Mouse (Mus musculus) adrenal gland (tissue): ENCODE data around the gene Sdhc.
"Not testable (repeated sequence)": the region's sequence is repeated elsewhere in the genome, so short reads cannot be mapped to it uniquely, and the experiment has no call there.

Source experiments
- intact Hi-C: fragments of 180-260 bp; cut with DNase I; formaldehyde crosslinking; loops from one replicate; pipeline ENCODE4 v1.15.1; 2025

Sdhc gene

DNA sequence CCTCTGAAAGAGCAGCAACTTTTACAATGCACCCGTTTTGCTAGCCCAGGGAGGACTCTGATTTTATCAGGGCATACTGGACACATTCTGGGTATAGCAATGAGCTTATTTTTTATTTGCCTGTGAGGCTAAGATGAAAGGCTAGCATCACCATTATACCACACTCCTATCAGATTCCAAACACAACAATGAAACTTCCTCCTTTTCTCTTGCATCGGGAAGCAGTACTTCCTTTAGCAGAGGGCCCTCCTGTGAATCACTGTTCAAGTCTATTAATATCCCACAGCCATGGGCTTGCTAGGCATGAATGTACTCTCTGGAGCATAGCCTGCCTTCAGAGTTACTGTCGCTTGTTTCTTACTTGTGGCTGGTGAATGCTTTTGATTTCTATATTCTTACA lies 20.7 kb upstream of the Sdhc start:
- intact Hi-C loops, result loop anchor here (5.0 kb wide), 1 partner anchor 36 kb away; no protein-coding TSS in a partner anchor

DNA sequence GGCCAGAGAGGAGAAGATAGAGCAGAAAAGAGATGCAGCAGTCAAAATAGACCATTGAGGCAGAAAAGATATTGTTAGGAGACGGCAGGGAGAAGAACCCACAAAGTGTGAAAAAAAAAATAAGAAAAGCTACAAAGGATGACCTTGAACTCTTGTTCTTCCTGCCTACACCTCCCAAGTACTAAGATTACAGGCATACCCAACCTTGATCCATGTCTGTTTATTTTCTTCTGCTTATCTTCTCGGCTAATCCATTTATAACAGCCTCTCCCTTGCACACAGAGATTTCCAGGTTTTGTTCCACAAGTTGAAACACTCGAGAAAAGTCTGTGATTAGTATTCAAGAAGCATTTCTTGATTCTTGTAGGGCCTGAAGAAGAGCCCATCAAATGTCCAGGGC lies 19.5 kb upstream of the Sdhc start:
- intact Hi-C loops, result loop anchor here (5.0 kb wide), 1 partner anchor 37 kb away; no protein-coding TSS in a partner anchor

- intact Hi-C loops, result no loop called here
These were observed 18.5 kb upstream of the Sdhc start for GRCm38 (mm10) chr1:171168906-171169305.

- intact Hi-C loops, result loop anchor here (2.0 kb wide), 1 partner anchor 55 kb away; no protein-coding TSS in a partner anchor
These were observed 15.4 kb upstream of the Sdhc start for GRCm38 (mm10) chr1:171165629-171166345.

DNA sequence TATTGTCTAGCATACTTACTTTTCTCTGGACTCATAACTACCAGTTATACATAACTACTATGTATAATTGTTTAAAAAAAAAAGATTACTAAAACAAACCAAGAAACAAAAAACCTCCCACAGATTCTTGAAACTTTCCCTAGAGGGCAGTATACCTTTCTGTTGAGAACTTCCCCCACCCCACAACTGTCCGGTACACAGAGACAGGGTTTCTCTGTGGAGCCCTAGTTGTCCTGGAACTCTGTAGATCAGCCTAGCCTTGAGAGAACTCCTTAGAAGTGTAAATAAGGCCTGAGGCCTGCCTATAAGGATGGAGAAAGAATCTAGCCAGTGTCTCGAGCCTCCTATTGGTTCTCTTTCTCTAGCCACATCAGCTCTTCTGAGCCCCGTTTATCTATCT lies 13.9 kb upstream of the Sdhc start:
- intact Hi-C loops, result loop anchor here (2.0 kb wide), 1 partner anchor 57 kb away; no protein-coding TSS in a partner anchor

DNA sequence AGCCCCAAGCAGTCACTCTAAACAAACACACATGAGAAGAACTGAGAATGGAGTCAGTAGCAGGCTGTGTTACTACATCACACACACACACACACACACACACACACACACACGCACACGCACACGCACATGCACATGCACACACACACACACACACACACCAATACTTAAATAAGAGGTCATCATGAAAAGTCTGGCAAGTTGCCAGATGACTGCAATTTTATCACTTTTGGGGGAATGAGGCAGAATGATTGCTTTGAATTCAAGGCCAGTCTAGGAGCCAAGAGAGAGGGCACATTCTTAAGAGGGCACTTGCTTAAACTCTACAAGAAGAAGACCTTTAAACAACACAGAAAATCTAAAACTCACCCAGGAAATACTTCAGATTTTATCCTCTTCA lies 12.1 kb upstream of the Sdhc start:
- intact Hi-C loops, result no loop called here

- intact Hi-C loops, result no loop called here
These were observed 9.1 kb upstream of the Sdhc start for GRCm38 (mm10) chr1:171159485-171159975.

GRCm38 (mm10) chr1:171157965-171158364 lies 7.6 kb upstream of the Sdhc start:
- intact Hi-C loops, result no loop called here

DNA sequence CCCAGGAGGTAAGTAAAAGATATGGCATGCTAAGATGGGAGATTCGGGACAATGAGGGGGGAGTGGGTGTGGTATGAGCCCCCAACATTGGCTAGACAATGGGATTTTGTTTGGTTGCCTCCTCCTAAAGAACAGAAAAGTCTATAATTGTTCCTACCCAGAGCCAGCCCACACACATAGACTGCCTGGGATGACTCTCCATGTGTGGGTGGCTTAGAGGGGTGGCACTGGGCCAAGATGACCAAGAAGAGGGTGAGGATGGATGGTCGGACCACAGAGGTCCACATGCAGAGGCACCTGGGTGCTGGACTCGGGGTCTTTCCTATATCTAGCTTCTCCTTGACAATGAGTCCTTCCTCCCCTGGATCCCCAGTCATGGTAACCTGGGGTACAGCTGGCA lies 6.2 kb upstream of the Sdhc start:
- intact Hi-C loops, result no loop called here

GRCm38 (mm10) chr1:171151966-171152365 lies 1.6 kb upstream of the Sdhc start:
- intact Hi-C loops, result no loop called here

DNA sequence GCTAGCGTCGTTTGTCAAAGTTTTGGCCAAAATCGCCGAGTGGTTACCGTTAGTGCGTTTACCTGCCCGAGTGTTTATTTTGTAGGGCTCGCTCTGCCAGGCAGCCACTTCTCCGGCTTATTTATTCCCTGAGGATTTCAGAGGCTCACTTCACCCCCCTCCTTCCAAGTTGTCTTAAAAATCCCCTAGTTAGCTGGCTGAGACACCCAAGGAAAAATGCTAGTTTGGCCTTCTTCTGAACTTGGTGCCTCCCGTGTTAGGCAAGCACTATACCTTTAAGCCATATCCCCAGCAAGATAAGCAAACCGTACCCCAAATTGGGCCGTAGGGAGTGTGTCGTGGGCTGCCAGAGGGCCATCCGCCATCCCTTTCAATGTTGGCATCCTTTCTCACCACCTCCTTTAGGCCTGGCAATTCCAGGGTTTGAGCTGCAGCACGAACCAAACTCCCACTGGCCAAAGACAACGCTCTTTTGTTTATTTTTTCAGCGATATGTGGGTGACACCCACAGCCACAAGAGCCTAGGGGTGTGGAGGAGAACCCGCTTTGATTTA lies 512 bp upstream of the Sdhc start:
- intact Hi-C loops, result no loop called here

DNA sequence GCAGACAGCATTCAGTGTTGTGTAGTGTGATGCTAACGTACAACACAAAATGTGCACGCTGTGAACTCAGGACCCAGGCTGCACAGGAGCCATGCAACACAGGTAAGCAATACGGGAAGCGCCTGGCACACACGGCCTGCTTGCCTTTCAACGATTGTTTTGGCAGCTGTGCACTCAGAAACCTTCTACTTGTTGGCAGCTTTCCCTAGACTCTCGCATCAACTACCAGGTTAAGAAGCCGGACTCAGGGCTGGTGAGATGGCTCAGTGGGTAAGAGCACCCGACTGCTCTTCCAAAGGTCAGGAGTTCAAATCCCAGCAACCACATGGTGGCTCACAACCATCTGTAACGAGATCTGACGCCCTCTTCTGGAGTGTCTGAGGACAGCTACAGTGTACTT lies 7.4 kb downstream of the Sdhc start:
- intact Hi-C loops, result not testable (repeated sequence)

GRCm38 (mm10) chr1:171137486-171138155 lies 12.8 kb downstream of the Sdhc start:
- intact Hi-C loops, result not testable (repeated sequence)

- intact Hi-C loops, result no loop called here
These were observed 14.8 kb downstream of the Sdhc start for GRCm38 (mm10) chr1:171135600-171135999.

DNA sequence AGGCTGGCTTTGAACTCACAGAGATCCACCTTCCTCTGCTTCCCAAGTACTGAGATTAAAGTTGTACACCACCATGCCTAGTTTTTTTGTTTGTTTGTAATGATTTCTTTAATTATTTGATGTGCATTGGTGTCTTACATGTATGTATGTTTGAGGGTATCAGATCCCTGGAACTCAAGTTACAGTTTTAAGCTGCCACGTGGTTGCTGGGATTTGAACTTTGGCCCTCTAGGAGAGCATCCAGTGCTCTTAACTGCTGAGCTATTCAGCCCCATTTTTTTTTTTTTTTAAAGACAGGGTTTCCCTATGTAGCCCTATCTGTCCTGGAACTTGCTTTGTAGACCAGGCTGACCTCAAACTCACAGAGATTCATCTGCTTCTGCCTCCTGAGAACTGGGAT lies 19.4 kb downstream of the Sdhc start:
- intact Hi-C loops, result no loop called here

GRCm38 (mm10) chr1:171129251-171129650 lies 21.2 kb downstream of the Sdhc start:
- intact Hi-C loops, result no loop called here

DNA sequence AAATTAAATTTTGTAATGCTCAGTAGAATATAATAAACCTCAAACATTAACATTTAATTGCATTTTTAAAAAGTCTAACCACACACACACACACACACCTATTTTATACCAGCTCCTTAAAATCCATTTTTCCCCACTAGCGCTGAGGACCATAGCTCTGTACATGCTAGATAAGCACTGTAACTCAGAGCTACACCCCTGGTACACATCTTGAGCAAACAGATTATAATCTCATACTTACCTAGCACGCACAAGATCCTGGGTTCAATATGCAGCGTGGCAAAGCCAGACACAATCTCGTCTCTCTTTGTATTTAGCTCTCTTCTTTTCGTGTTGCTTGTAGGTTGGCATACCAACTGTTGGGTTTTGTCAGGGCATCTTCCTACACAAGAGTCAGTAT lies 26.0 kb downstream of the Sdhc start:
- intact Hi-C loops, result no loop called here

DNA sequence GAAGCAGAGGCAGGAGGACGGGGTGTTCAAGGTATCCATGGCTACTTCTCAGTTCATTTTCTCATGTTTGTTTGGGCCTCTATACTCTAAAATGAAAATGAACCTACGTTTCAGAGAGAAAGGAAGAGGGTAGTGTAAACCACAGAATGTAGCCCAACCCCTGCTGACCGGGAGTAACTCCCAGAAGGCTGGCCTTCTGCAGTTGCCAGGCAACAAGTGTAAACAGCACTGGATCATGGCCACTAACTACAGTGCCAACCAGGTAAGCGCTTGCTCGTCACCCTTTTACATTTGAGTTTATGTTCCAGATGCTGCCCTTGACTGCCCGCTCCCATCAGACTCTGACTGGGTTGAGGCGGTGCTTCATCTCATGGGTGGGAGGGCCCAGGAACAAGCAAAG lies 27.5 kb downstream of the Sdhc start:
- intact Hi-C loops, result no loop called here

GRCm38 (mm10) chr1:171121839-171122238 lies 28.6 kb downstream of the Sdhc start:
- intact Hi-C loops, result no loop called here

GRCm38 (mm10) chr1:171120893-171121292 lies 29.5 kb downstream of the Sdhc start:
- intact Hi-C loops, result no loop called here

DNA sequence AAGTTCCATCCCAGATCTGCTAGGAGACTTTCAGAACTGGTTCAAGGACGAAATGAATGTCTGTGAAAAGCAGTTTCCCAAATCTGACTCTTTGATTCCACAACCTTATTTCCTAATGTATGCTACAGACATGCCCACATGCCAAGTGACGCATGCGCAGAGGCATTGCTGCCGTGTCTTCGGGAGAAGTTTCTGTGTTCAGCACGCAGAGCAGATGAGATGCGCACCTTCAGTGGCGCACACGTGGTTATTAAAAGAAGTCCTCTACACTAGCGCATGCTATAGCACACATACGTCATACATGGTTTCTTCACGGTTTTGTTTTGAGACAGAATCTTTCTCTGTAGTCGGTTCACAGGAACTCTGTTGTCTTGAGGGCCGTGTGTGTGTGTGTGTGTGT lies 31.0 kb downstream of the Sdhc start:
- intact Hi-C loops, result loop anchor here (2.0 to 10.0 kb wide), 2 partner anchors 137 to 215 kb away; no protein-coding TSS in a partner anchor

- intact Hi-C loops, result loop anchor here (1.0 to 10.0 kb wide), 3 partner anchors 101 to 216 kb away; no protein-coding TSS in a partner anchor
These were observed 31.4 kb downstream of the Sdhc start for GRCm38 (mm10) chr1:171118996-171119395.
